Mouse (Mus musculus) CH12.LX (cell line): ENCODE data around the gene Lrrc49. TPM values are rescaled to one million over a fixed set of nuclear protein-coding genes. Genes with fewer than 3 reads are reported as not detected.

Experiments
- DNase-seq: peaks from one replicate; pipeline ENCODE4 v3.0.0-alpha.2; 2013; ENCODE audit errors: extremely low read depth
- H3K27ac ChIP-seq: 2 replicates; pipeline ENCODE4 v1.5.1; 2012; ENCODE audit warnings: low read depth, mild to moderate bottlenecking, control low read depth, moderate library complexity; ENCODE audit not compliant: insufficient read depth
- H3K27me3 ChIP-seq: replicated peaks from 2 replicates; pipeline ENCODE3; 2012; ENCODE audit warnings: inconsistent platforms
- H3K36me3 ChIP-seq, 2 experiments: replicated peaks in 1 of 2; 2 replicates each; pipeline versions ENCODE3 to v1.6.1; 2012; ENCODE audit warnings: inconsistent platforms in 1 of 2, low read length in 1 of 2, mild to moderate bottlenecking in 1 of 2, mixed read lengths in 1 of 2, moderate library complexity in 1 of 2; ENCODE audit not compliant: control insufficient read depth in 1 of 2, insufficient read depth in 1 of 2
- H3K4me1 ChIP-seq, 2 experiments: 2 replicates each; pipeline ENCODE4 v1.6.1; 2012; ENCODE audit warnings: inconsistent platforms in 1 of 2, moderate library complexity in 1 of 2; ENCODE audit not compliant: insufficient read depth in 2 of 2, control insufficient read depth in 1 of 2
- H3K4me2 ChIP-seq: 2 replicates; pipeline ENCODE4 v1.6.1; 2012; ENCODE audit warnings: low read depth, mild to moderate bottlenecking, control low read depth; ENCODE audit not compliant: poor library complexity, insufficient read depth, severe bottlenecking
- H3K4me3 ChIP-seq, 3 experiments: fragments of 150-350 bp in 1 of 3; sonication (generic) in 1 of 3; replicated peaks in 1 of 3; 2 replicates each; pipeline versions ENCODE3 to v1.5.1; 2011 to 2012; ENCODE audit warnings: low read depth in 2 of 3, low read length in 2 of 3, mild to moderate bottlenecking in 2 of 3, moderate library complexity in 2 of 3, control low read depth in 1 of 3, improper control_type of control experiment in 1 of 3, inconsistent platforms in 1 of 3, mixed read lengths in 1 of 3; ENCODE audit not compliant: poor library complexity in 1 of 3
- H3K79me2 ChIP-seq: replicated peaks from 2 replicates; pipeline ENCODE4 v1.6.1; 2012; ENCODE audit warnings: mild to moderate bottlenecking, moderate library complexity; ENCODE audit not compliant: control insufficient read depth, poor library complexity, insufficient read depth, severe bottlenecking; ENCODE audit errors: extremely low read depth
- H3K9ac ChIP-seq: 2 replicates; pipeline ENCODE4 v1.6.1; 2012; ENCODE audit warnings: low read depth, mild to moderate bottlenecking, control low read depth, moderate library complexity; ENCODE audit not compliant: insufficient read depth
- H3K9me3 ChIP-seq: replicated peaks from 2 replicates; pipeline ENCODE3; 2012; ENCODE audit warnings: low read length, inconsistent platforms, mixed read lengths
- BHLHE40 ChIP-seq: IDR thresholded peaks from 2 replicates; pipeline ENCODE4 v1.6.1; 2011; ENCODE audit warnings: mild to moderate bottlenecking, low read depth, low read length, improper control_type of control experiment
- CHD1 ChIP-seq: IDR thresholded peaks from 2 replicates; pipeline ENCODE4 v1.6.1; 2012; ENCODE audit warnings: low read depth, low read length, improper control_type of control experiment, inconsistent platforms
- CTCF ChIP-seq, 2 experiments: IDR thresholded peaks in 1 of 2; conservative IDR thresholded peaks in 1 of 2; 2 replicates each; pipeline ENCODE4 v1.5.1; 2011 to 2012; ENCODE audit warnings: low read depth in 2 of 2, low read length in 2 of 2, improper control_type of control experiment in 1 of 2, inconsistent platforms in 1 of 2, mild to moderate bottlenecking in 1 of 2, moderate library complexity in 1 of 2
- EP300 ChIP-seq: IDR thresholded peaks from 2 replicates; pipeline ENCODE4 v1.6.1; 2011; ENCODE audit warnings: low read length, improper control_type of control experiment
- KAT2A ChIP-seq: IDR thresholded peaks from 2 replicates; pipeline ENCODE4 v1.6.1; 2012; ENCODE audit warnings: low read length, improper control_type of control experiment, inconsistent platforms; ENCODE audit not compliant: insufficient replicate concordance
- MAX ChIP-seq: IDR thresholded peaks from 2 replicates; pipeline ENCODE4 v1.6.1; 2011; ENCODE audit warnings: low read length, improper control_type of control experiment
- NELFE ChIP-seq: IDR thresholded peaks from 2 replicates; pipeline ENCODE4 v1.6.1; 2011; ENCODE audit warnings: low read depth, low read length, improper control_type of control experiment
- PAX5 ChIP-seq: IDR thresholded peaks from 2 replicates; pipeline ENCODE4 v1.6.1; 2012; ENCODE audit warnings: low read length, inconsistent platforms, mixed read lengths
- RAD21 ChIP-seq: IDR thresholded peaks from 2 replicates; pipeline ENCODE4 v1.6.1; 2011; ENCODE audit warnings: low read depth, mild to moderate bottlenecking, low read length, improper control_type of control experiment, moderate library complexity
- RCOR1 ChIP-seq: conservative IDR thresholded peaks from 2 replicates; pipeline ENCODE4 v1.6.1; 2012; ENCODE audit warnings: low read depth, mild to moderate bottlenecking, inconsistent platforms, low read length, improper control_type of control experiment
- SIN3A ChIP-seq: IDR thresholded peaks from 2 replicates; pipeline ENCODE4 v1.6.1; 2012; ENCODE audit warnings: low read length, improper control_type of control experiment, inconsistent platforms
- SMC3 ChIP-seq: IDR thresholded peaks from 2 replicates; pipeline ENCODE4 v1.6.1; 2011; ENCODE audit warnings: low read depth, low read length, improper control_type of control experiment
- TBP ChIP-seq: conservative IDR thresholded peaks from 2 replicates; pipeline ENCODE4 v1.6.1; 2011; ENCODE audit warnings: low read depth, low read length, improper control_type of control experiment
- UBTF ChIP-seq: IDR thresholded peaks from 2 replicates; pipeline ENCODE4 v1.6.1; 2012; ENCODE audit warnings: low read depth, mild to moderate bottlenecking, inconsistent platforms, low read length, improper control_type of control experiment, moderate library complexity
- USF2 ChIP-seq: conservative IDR thresholded peaks from 2 replicates; pipeline ENCODE4 v1.6.1; 2011; ENCODE audit warnings: low read depth, low read length, improper control_type of control experiment
- ZNF384 ChIP-seq: IDR thresholded peaks from 2 replicates; pipeline ENCODE4 v1.6.1; 2012; ENCODE audit warnings: low read depth, low read length, improper control_type of control experiment, inconsistent platforms
- dilution Hi-C: fragments of 300-500 bp; cut with MboI; formaldehyde crosslinking; loops from 2 replicates; pipeline ENCODE4 v1.14.3; 2020; ENCODE audit warnings: low sequenced_read_pairs; ENCODE audit not compliant: extremely low pct_unique_long_range_greater_than_20kb, extremely low pct_ligation_motif_present
- in situ Hi-C: fragments of 300-500 bp; cut with MboI; formaldehyde crosslinking; loops from 3 replicates; pipeline ENCODE4 v1.14.3; 2019; ENCODE audit warnings: low sequenced_read_pairs, low pct_ligation_motif_present, low pct_unique_long_range_greater_than_20kb, mixed read lengths
- polyA plus RNA-seq: library from polyadenylated mRNA; unstranded; fragments of >175 nt; gene quantifications from 2 replicates; pipeline ENCODE4 v1.2.1, GENCODE M21; 2012; ENCODE audit warnings: low read depth; ENCODE audit not compliant: insufficient read length
- total RNA-seq, 2 experiments: library from RNA; depleted of rRNA; stranded (reverse); fragments of 300-350 nt in 1 of 2; fragments of >200 nt in 1 of 2; gene quantifications; 2 replicates each; pipeline ENCODE4 v1.2.3; 2012 to 2014

Lrrc49 gene
- total and polyA plus RNA-seq, 3 experiments, result 3.1 to 6.6 (median 6.2) TPM

GRCm38 (mm10) chr9:60696271-60696985, 8.5 kb upstream of the Lrrc49 start:
- Histone ChIP-seq H3K9me3 (peaks cover 3% of the 10 kb centered on the region), H3K36me3 (no peaks in the 10 kb centered on the region), H3K4me2 (no peak overlapping the region), H3K4me1 (no peaks in the 10 kb centered on the region), H3K9ac (no peak overlapping the region), H3K79me2 (no peaks in the 10 kb centered on the region), H3K4me3 (no peak overlapping the region), H3K27me3 (peaks cover 26% of the 10 kb centered on the region), H3K27ac (no peak overlapping the region)
- dilution Hi-C loops, result no loop called here
- no peak for DNase-seq
- TF ChIP-seq PAX5 (no peak), RCOR1 (no peak), RAD21 (no peak), TBP (no peak), UBTF (no peak), MAX (no peak), USF2 (no peak), ZNF384 (no peak), KAT2A (no peak), SIN3A (no peak), BHLHE40 (no peak), NELFE (no peak), EP300 (no peak)
- TF ChIP-seq, all 38 proteins: peak for 0
- in situ Hi-C loops, result no loop called here

DNA sequence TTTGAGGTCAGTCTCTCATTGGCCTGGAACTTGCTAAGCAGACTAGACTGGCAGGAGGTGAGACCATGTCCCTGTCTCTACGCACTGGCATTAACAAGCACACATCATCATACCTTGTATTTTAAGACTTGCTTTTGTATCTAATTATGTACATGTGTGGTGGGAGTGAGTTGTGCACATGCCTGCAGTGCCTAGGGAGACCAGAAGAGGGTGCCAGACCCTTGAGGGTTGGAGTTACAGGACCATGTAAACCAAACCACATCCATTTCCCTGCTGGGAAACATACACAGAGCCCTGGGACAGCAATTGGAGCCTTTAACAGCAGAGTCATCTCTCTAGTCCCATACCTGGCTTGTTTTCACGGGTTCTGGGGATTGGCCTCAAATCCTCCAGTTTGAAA, 6.0 kb upstream of the Lrrc49 start:
- Histone ChIP-seq H3K9me3 (peaks cover 8% of the 10 kb centered on the region), H3K9ac (no peak overlapping the region), H3K4me2 (no peak overlapping the region), H3K4me1 (no peaks in the 10 kb centered on the region), H3K27me3 (peaks cover 23% of the 10 kb centered on the region), H3K79me2 (no peaks in the 10 kb centered on the region), H3K4me3 (no peak overlapping the region), H3K27ac (no peak overlapping the region), H3K36me3 (no peaks in the 10 kb centered on the region)
- peak; percentile 37 for TF ChIP-seq RAD21
- TF ChIP-seq CTCF (conservative IDR thresholded peaks at IDR 0.05 in 1 of 2, IDR thresholded peaks at IDR 0.05 in 1 of 2; ENCODE audit: low read depth in 2 of 2, low read length in 2 of 2), result peak; percentile 40 to 54
- peak; percentile 20; the same call in 1 of the 2 replicates for TF ChIP-seq SMC3
- TF ChIP-seq CHD1, result no peak
- dilution Hi-C loops (no loop called here), in situ Hi-C loops (no loop called here)
- peak; percentile 28 for DNase-seq
